Mouse (Mus musculus) liver, adult 2 months (tissue): ENCODE measurements around the gene Hecw2. TPM values are rescaled to one million over a fixed set of nuclear protein-coding genes. Genes with fewer than 3 reads are reported as not detected.

Source experiments
- DNase-seq: peaks from one replicate; pipeline ENCODE4 v3.0.0-alpha.2; 2011; ENCODE audit warnings: low read depth, low spot score; ENCODE audit errors: extremely low read depth
- H3K27ac ChIP-seq: fragments of 200-500 bp; replicated peaks from 2 replicates; pipeline ENCODE4 v1.5.1; 2012; ENCODE audit warnings: low read depth, mild to moderate bottlenecking, control low read depth, inconsistent platforms, low read length; ENCODE audit not compliant: insufficient read depth
- H3K27me3 ChIP-seq: fragments of 200-500 bp; 2 replicates; pipeline ENCODE4 v1.6.1; 2012; ENCODE audit warnings: mild to moderate bottlenecking, moderate library complexity, low read length, inconsistent platforms; ENCODE audit not compliant: control insufficient read depth, insufficient read depth
- H3K36me3 ChIP-seq: fragments of 200-500 bp; 2 replicates; pipeline ENCODE4 v1.6.1; 2012; ENCODE audit warnings: low read length, inconsistent platforms; ENCODE audit not compliant: control insufficient read depth, insufficient read depth
- H3K4me1 ChIP-seq: fragments of 200-500 bp; 2 replicates; pipeline ENCODE4 v1.6.1; 2011; ENCODE audit warnings: low read length; ENCODE audit not compliant: control insufficient read depth, insufficient read depth
- H3K4me3 ChIP-seq: fragments of 200-500 bp; 2 replicates; pipeline ENCODE4 v1.5.1; 2011; ENCODE audit warnings: low read depth, mild to moderate bottlenecking, control low read depth, low read length, moderate library complexity; ENCODE audit not compliant: insufficient read depth
- H3K79me2 ChIP-seq: fragments of 200-500 bp; 2 replicates; pipeline ENCODE4 v1.6.1; 2012; ENCODE audit warnings: inconsistent platforms, mild to moderate bottlenecking, low read length, moderate library complexity; ENCODE audit not compliant: control insufficient read depth, insufficient read depth
- H3K9ac ChIP-seq: fragments of 200-500 bp; 2 replicates; pipeline ENCODE4 v1.6.1; 2012; ENCODE audit warnings: low read depth, mild to moderate bottlenecking, control low read depth, inconsistent platforms, low read length
- CTCF ChIP-seq: fragments of 200-500 bp; IDR thresholded peaks from 2 replicates; pipeline ENCODE4 v1.5.1; 2011; ENCODE audit warnings: low read depth, low read length, control low read depth
- POLR2A ChIP-seq: fragments of 200-500 bp; IDR thresholded peaks from 2 replicates; pipeline ENCODE4 v1.6.1; 2011; ENCODE audit warnings: low read length, control low read depth; ENCODE audit not compliant: insufficient read depth; ENCODE audit errors: extremely low read depth
- WGBS: fragments of 180-500 bp; shearing (Covaris S2); methylation state at CpG from one replicate; pipeline ENCODE4 v1.1.7; 2018; 5-methylcytosine and 5-hydroxymethylcytosine counted together
- polyA plus RNA-seq: library from polyadenylated mRNA; depleted of rRNA; stranded (reverse); fragments of >200 nt; gene quantifications from 2 replicates; pipeline ENCODE4 v1.2.3, GENCODE M21; 2012
- total RNA-seq: library from RNA; depleted of rRNA; stranded (reverse); fragments of >200 nt; gene quantifications from 2 replicates; pipeline ENCODE4 v1.2.3, GENCODE M21; 2014

The Hecw2 gene
- total and polyA plus RNA-seq, 2 experiments, result 0.38 to 2.9 TPM

DNA sequence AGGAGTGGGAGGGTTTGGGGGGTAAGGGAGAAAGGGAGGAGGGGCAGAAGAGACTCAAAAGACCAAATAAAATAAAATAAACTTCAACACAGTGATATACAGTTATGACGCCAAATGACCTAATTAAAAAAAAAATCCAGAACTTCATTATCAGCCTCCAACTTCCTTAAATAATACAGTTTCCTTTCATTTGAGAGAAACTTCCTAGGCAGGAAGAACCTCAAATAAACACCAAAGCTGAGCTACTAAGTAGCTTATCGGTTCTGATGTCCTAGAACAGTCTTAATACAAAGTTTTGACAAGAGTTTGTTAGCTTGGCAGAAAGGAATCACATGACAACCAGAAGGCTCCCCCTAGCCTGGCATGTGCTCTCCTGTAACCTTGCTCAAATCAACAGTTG lies 177.3 kb downstream of the Hecw2 start:
- peak; percentile 24 for DNase-seq
- TF ChIP-seq CTCF, result no peak
- no peak for TF ChIP-seq POLR2A
- peak overlapping the region; percentile 76 for H3K27ac ChIP-seq

DNA sequence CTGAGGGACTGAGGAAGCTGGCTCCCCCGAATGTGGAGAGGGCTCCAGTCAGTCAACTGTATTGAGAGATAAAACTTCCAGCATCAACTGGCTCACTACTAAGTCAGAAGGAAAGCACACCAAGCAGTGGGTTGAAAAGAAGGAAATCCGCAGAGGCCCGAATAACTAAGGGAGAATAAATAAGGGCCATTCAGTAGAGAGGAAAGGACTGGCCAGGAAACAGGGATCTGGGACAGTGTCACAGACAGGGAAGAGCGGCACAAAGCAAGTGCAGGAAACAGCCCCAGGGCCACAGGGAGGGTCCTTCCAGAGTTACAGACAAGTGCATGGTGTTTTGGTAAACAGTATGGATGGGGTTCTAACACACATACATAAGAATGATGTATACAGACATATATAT lies 179.2 kb downstream of the Hecw2 start:
- H3K27me3 ChIP-seq, result no peaks in the 10 kb centered on the region
- no peaks in the 10 kb centered on the region for H3K79me2 ChIP-seq
- no peaks in the 10 kb centered on the region for H3K36me3 ChIP-seq
- no peak overlapping the region for H3K4me3 ChIP-seq
- TF ChIP-seq POLR2A, result no peak
- no peak for TF ChIP-seq CTCF
- WGBS, result 62% methylated on average over 4 of the region's 4 CpGs
- no peak for DNase-seq
- H3K9ac ChIP-seq, result no peak overlapping the region
- 0 out of 2 replicates have a peak overlapping the region, but pooled peaks have one; percentile 5 for H3K27ac ChIP-seq
- peaks cover 2% of the 10 kb centered on the region; the same call in 1 of the 2 replicates for H3K4me1 ChIP-seq

More for the DNA sequence above, 177.3 kb downstream of the Hecw2 start:
- H3K27me3 ChIP-seq, result no peaks in the 10 kb centered on the region
- H3K79me2 ChIP-seq, result no peaks in the 10 kb centered on the region
- no peak overlapping the region for H3K4me3 ChIP-seq
- 70% methylated on average over 2 of the region's 2 CpGs for WGBS
- H3K36me3 ChIP-seq, result no peaks in the 10 kb centered on the region
- H3K9ac ChIP-seq, result no peak overlapping the region
- H3K4me1 ChIP-seq, result peaks cover 2% of the 10 kb centered on the region; the same call in 1 of the 2 replicates

DNA sequence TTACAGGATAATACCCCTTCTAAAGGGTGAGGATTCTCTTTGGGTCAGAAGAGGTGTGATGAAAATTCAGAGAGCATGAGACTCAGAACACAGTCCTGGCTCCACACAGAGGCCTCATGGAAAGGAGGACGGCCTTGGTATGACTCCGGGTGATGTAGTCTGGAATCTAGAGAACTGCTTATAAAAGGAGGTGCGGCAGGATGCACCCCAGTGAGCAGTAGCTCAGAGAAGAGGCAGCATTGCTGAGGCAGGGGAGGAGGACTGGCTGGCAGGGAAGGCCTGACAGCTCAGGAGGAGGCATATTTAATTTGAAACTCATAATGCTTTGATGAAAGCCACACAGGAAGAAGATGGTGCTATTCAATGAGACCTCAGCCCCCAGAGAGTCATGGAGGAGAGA lies 182.6 kb downstream of the Hecw2 start:
- H3K27ac ChIP-seq, result no peak overlapping the region
- H3K4me1 ChIP-seq, result peaks cover under 1% of the 10 kb centered on the region; the same call in 1 of the 2 replicates
- WGBS, result 88% methylated on average over 3 of the region's 3 CpGs
- H3K9ac ChIP-seq, result no peak overlapping the region
- no peaks in the 10 kb centered on the region for H3K27me3 ChIP-seq
- H3K4me3 ChIP-seq, result no peak overlapping the region
- no peaks in the 10 kb centered on the region for H3K36me3 ChIP-seq
- DNase-seq, result no peak
- H3K79me2 ChIP-seq, result no peaks in the 10 kb centered on the region
- no peak for TF ChIP-seq CTCF
- TF ChIP-seq POLR2A, result no peak

DNA sequence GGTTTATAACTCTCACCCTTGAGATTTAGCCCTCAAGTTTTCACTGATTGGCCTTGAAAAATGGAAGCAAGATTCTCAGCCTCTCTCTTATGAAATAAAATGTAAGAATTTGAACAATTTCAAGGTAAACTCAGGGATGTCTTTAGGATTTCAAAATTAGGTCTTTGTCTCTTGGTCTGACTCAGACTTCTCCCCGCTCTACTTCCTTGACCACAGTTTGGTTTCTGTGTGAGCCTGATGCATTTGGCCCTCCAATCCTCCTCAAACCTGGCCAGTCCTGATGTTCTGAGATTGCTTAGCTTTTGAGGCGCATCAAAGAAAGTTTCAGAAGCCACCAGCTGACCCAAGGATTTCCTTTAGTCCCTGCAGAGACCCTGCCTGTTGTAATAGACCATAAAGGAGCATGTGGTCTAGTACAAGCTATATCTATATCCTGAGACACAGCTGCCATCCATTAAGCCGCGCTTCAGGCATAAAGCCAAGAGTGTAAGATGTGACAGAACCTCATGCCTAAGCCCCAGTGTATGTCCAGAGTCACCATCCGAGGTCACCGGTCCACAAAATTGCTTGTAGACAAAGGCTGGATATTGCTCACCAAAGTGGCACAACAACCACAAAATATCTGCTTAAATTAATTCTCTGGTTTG lies 185.4 kb downstream of the Hecw2 start:
- H3K4me1 ChIP-seq, result no peaks in the 10 kb centered on the region
- H3K36me3 ChIP-seq, result no peaks in the 10 kb centered on the region
- no peak overlapping the region for H3K4me3 ChIP-seq
- 88% methylated on average over 6 of the region's 6 CpGs for WGBS
- no peak for DNase-seq
- no peak for TF ChIP-seq POLR2A
- no peak for TF ChIP-seq CTCF
- H3K9ac ChIP-seq, result no peak overlapping the region
- no peaks in the 10 kb centered on the region for H3K79me2 ChIP-seq
- no peaks in the 10 kb centered on the region for H3K27me3 ChIP-seq
- no peak overlapping the region for H3K27ac ChIP-seq

DNA sequence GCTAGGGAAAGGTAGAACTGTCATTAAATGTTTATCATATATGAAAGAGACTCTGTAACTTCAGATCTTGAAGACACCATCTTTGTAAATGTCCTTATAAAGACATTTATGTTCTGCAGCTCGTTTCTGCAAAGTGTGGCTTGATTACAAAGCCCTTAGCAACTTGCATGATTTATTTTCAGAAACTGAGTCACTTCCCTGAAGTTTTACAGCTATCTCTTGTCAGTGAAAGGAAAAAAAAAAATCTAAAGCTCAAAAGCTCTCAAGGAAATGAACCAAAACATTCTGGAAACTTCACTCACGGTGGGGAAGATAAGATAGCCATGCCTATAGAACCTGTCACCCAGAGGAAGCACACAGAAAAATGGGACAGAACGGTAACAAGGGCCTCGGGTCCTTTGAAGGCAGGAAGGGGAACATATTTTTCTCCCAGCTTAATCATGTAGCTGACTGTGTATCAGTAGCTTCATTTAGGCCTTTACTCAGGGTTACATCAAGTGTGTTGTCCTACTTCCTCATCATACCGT lies 189.0 kb downstream of the Hecw2 start:
- 58% methylated on average over 5 of the region's 5 CpGs for WGBS
- no peaks in the 10 kb centered on the region for H3K4me1 ChIP-seq
- no peaks in the 10 kb centered on the region for H3K27me3 ChIP-seq
- no peak overlapping the region for H3K9ac ChIP-seq
- H3K4me3 ChIP-seq, result no peak overlapping the region
- H3K36me3 ChIP-seq, result no peaks in the 10 kb centered on the region
- DNase-seq, result peak; percentile 18
- H3K27ac ChIP-seq, result no peak overlapping the region
- H3K79me2 ChIP-seq, result no peaks in the 10 kb centered on the region
- TF ChIP-seq CTCF (no peak), POLR2A (no peak)

DNA sequence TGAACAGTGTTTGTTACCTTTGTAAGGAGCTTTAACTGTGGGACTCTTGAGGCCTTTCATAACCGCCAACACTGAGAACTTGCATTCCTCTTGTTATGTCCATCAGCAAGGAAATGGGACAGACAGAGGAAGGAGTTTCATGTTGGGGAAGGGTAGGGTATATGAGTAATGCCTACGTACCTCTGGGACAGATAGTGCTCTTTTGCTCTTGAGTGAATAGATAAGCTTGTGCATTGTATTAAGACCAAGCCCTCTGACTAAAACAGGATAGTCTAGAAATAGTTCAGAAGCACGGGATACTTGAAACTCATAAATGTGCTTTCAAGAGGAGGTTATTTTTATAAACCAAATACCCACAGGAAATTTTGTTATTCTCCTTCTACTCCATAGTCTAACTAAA lies 191.7 kb downstream of the Hecw2 start:
- TF ChIP-seq CTCF (no peak), POLR2A (no peak)
- Histone ChIP-seq H3K36me3 (no peaks in the 10 kb centered on the region), H3K27ac (no peak overlapping the region), H3K4me1 (no peaks in the 10 kb centered on the region), H3K79me2 (no peaks in the 10 kb centered on the region), H3K4me3 (no peak overlapping the region), H3K9ac (no peak overlapping the region), H3K27me3 (no peaks in the 10 kb centered on the region)
- 83% methylated on average over 3 of the region's 3 CpGs for WGBS
- no peak for DNase-seq
